ENCODE assay signal across 21 mouse cellular contexts in genomic region chr10:60097146-60097545, GRCm38 (mm10). TPM values are rescaled to one million over a fixed set of nuclear protein-coding genes. Genes with fewer than 3 reads are reported as not detected.
"Had no signal": no experiment of that assay in that cellular context is flagged by ENCODE, and none has a peak within 500 bp of the region (broad histone marks: within the 10 kb centered on the region; RNA-seq: fewer than 3 reads in every experiment).

No protein-coding gene starts in this region.

- DNase-seq: kidney, adult 2 months; left cerebral cortex, postnatal 4 days; liver, postnatal 0 days; lung, embryonic 14.5 days; right cerebral cortex, postnatal 14 days; right cerebral cortex, postnatal 4 days; spleen, adult 18-20 months; thymus, adult 18-20 months; thymus, postnatal 36 days had no signal

- H3K9me3 ChIP-seq: limb, embryonic 12.5 days; limb, embryonic 15.5 days; midbrain, embryonic 12.5 days; midbrain, embryonic 15.5 days; neural tube, embryonic 12.5 days; neural tube, embryonic 15.5 days had no signal

- H3K4me2 ChIP-seq: limb, embryonic 12.5 days; limb, embryonic 15.5 days; liver, embryonic 11.5 days; lung, embryonic 14.5 days; midbrain, embryonic 12.5 days; midbrain, embryonic 15.5 days; neural tube, embryonic 12.5 days; neural tube, embryonic 15.5 days had no signal

- H3K9ac ChIP-seq: limb, embryonic 12.5 days; limb, embryonic 15.5 days; liver, embryonic 14.5 days; liver, postnatal 0 days; lung, embryonic 14.5 days; midbrain, embryonic 12.5 days; midbrain, embryonic 15.5 days; neural tube, embryonic 12.5 days; neural tube, embryonic 15.5 days had no signal

- H3K27me3 ChIP-seq: limb, embryonic 12.5 days; limb, embryonic 15.5 days; midbrain, embryonic 15.5 days; neural tube, embryonic 12.5 days; neural tube, embryonic 15.5 days had no signal

- H3K4me1 ChIP-seq: limb, embryonic 12.5 days; limb, embryonic 15.5 days; midbrain, embryonic 12.5 days; midbrain, embryonic 15.5 days; neural tube, embryonic 12.5 days had no signal

- H3K36me3 ChIP-seq: midbrain, embryonic 15.5 days had no signal

- H3K4me3 ChIP-seq: limb, embryonic 12.5 days; limb, embryonic 15.5 days; midbrain, embryonic 12.5 days; midbrain, embryonic 15.5 days; neural tube, embryonic 12.5 days; neural tube, embryonic 15.5 days had no signal

- ATAC-seq: intestine, postnatal 0 days; liver, postnatal 0 days; lung, postnatal 0 days; midbrain, embryonic 15.5 days had no signal

- H3K27ac ChIP-seq: kidney, postnatal 0 days; limb, embryonic 12.5 days; limb, embryonic 15.5 days; liver, embryonic 14.5 days; macrophage; midbrain, embryonic 12.5 days; midbrain, embryonic 15.5 days; neural tube, embryonic 12.5 days; neural tube, embryonic 15.5 days had no signal

RNA-seq across cellular contexts. Expression of gene Spock2, which starts 8.9 kb away (rescaled TPM):
- polyA plus RNA-seq: macrophage had no signal
